Mouse (Mus musculus) bone marrow macrophage, adult 2 months (primary cell): ENCODE data around the gene Pde4d.

Experiments
- CTCF ChIP-seq: IDR thresholded peaks from 2 replicates; pipeline ENCODE4 v1.5.1; 2012; ENCODE audit warnings: low read depth, mild to moderate bottlenecking, low read length, moderate library complexity
- POLR2A ChIP-seq: IDR thresholded peaks from 2 replicates; pipeline ENCODE4 v1.6.1; 2012; ENCODE audit warnings: mild to moderate bottlenecking, low read depth, low read length, borderline replicate concordance

DNA sequence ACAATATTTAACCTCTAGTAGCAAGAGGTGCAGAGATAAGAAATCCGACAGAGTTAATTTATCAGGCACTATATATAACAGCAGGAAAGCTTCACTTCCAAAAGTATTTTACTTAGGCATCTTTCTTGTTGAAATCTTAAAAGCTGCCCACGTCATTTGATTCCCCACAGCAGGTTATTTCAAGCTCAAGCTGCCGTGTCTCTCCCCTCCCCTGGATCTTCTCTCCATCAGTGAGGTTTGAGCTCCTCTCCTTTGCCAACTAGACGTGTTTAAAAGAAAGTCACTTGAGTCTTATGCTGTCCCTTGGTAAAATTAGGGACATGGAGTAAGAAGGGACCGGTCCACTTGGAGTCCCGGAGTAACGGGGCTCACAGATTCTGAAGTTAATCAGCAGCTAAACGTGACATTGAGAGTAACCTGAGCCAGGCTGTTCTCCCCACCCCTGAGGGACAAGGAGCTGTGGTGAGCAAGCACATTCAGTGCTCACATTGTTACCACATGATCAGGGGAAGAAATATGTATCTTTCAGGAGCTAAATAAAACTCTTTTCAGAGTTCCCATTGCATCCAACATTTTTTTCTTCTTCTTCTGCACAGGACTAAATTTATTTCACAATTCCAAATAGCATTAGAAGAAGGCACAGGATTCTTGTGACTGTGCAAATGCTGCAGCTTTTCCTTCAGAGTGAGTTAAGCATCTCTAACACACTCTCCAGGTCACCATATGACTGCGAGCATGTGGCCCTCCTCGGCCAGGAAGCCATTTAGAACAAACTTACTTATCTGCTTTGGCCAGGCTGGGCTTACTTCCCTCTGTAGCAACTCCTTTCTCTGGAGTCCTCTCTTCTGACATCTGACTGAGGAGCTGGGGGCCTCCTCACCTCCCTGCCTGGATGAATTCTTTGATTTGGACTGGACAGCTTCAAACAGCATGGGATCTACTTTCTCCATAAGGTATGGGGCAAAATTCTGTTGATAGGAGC lies at the start of gene Pde4d:
- no peak for TF ChIP-seq POLR2A
- TF ChIP-seq CTCF, result no peak
